11 mouse cellular contexts compared by ENCODE assay signal in genomic region chr3:84219166-84219710, GRCm38 (mm10). TPM values are rescaled to one million over a fixed set of nuclear protein-coding genes. Genes with fewer than 3 reads are reported as not detected.
DNase-seq lines count a peak whose midpoint lies in the region; ATAC-seq and TF ChIP-seq lines count a peak whose summit lies in the region.
"Had no signal": no experiment of that assay in that cellular context is flagged by ENCODE, and none has a peak within 500 bp of the region (broad histone marks: within the 10 kb centered on the region; RNA-seq: fewer than 3 reads in every experiment).

No protein-coding gene starts in this region.

- no peaks in the 10 kb centered on the region for H3K27me3 ChIP-seq in CH12.LX (replicated peaks)
- H3K27me3 ChIP-seq in forebrain, embryonic 15.5 days = no peaks in the 10 kb centered on the region
- H3K27me3 ChIP-seq in midbrain, embryonic 15.5 days (replicated peaks) = no peaks in the 10 kb centered on the region

- TF ChIP-seq POLR2A in CH12.LX (IDR thresholded peaks at IDR 0.05; ENCODE audit: low read depth, low read length) = 0 out of 2 replicates have a peak, but pooled peaks have one; percentile 34

- no peaks in the 10 kb centered on the region for H3K79me2 ChIP-seq in CH12.LX (replicated peaks; ENCODE audit: control insufficient read depth, extremely low read depth, insufficient read depth, poor library complexity, severe bottlenecking)

- H3K4me2 ChIP-seq in CH12.LX (ENCODE audit: insufficient read depth, low read depth, poor library complexity, severe bottlenecking) = peak overlapping the region; percentile 92
- H3K4me2 ChIP-seq in forebrain, embryonic 15.5 days (replicated peaks) = peak overlapping the region; percentile 62
- peak overlapping the region; percentile 69 for H3K4me2 ChIP-seq in midbrain, embryonic 15.5 days

- H3K4me1 ChIP-seq in CH12.LX (ENCODE audit: control insufficient read depth in 1 of 2, insufficient read depth in 2 of 2) = peaks cover 6 to 34% of the 10 kb centered on the region in 2 experiments
- H3K4me1 ChIP-seq in forebrain, embryonic 15.5 days = peaks cover 74% of the 10 kb centered on the region
- H3K4me1 ChIP-seq in midbrain, embryonic 15.5 days = peaks cover 62% of the 10 kb centered on the region

- TF ChIP-seq CTCF in CH12.LX (conservative IDR thresholded peaks at IDR 0.05 in 1 of 2, IDR thresholded peaks at IDR 0.05 in 1 of 2; ENCODE audit: low read depth in 2 of 2, low read length in 2 of 2) = peak in 1 of 2 experiments; percentile 50; a peak in 2 of 4 replicates

- no peak for ATAC-seq in forebrain, embryonic 15.5 days (replicated peaks)
- peak; percentile 27; the same call in 1 of the 2 replicates for ATAC-seq in midbrain, embryonic 15.5 days (replicated peaks)
- ATAC-seq in cerebellum, adult (ENCODE audit: insufficient number of reproducible peaks, low FRiP score, low TSS enrichment) = no peak

- H3K36me3 ChIP-seq in CH12.LX (replicated peaks in 1 of 2; ENCODE audit: control insufficient read depth in 1 of 2, insufficient read depth in 1 of 2, low read length in 1 of 2) = peaks cover 0 to 2% of the 10 kb centered on the region in 2 experiments
- no peaks in the 10 kb centered on the region for H3K36me3 ChIP-seq in forebrain, embryonic 15.5 days
- H3K36me3 ChIP-seq in midbrain, embryonic 15.5 days (replicated peaks) = no peaks in the 10 kb centered on the region

- peak overlapping the region; percentile 76 for H3K9ac ChIP-seq in CH12.LX (ENCODE audit: insufficient read depth, low read depth)
- H3K9ac ChIP-seq in forebrain, embryonic 15.5 days (replicated peaks) = peak overlapping the region; percentile 64
- H3K9ac ChIP-seq in midbrain, embryonic 15.5 days = peak overlapping the region; percentile 63

- TF ChIP-seq EP300 in CH12.LX (IDR thresholded peaks at IDR 0.05; ENCODE audit: low read length) = no peak

- 7% methylated on average over 2 of the region's 2 CpGs for WGBS in forebrain, embryonic 15.5 days
- 6% methylated on average over 2 of the region's 2 CpGs for WGBS in midbrain, embryonic 15.5 days

- H3K9me3 ChIP-seq in CH12.LX (replicated peaks; ENCODE audit: low read length) = no peaks in the 10 kb centered on the region
- H3K9me3 ChIP-seq in forebrain, embryonic 15.5 days = no peaks in the 10 kb centered on the region
- no peaks in the 10 kb centered on the region for H3K9me3 ChIP-seq in midbrain, embryonic 15.5 days

- dilution Hi-C loops in CH12.LX (cut with MboI; ENCODE audit: extremely low pct_ligation_motif_present, extremely low pct_unique_long_range_greater_than_20kb, low sequenced_read_pairs) = no loop called here

- in situ Hi-C loops in CH12.LX (cut with MboI; ENCODE audit: low pct_ligation_motif_present, low pct_unique_long_range_greater_than_20kb, low sequenced_read_pairs) = loop anchor here (5.0 kb wide), 1 partner anchor 37 kb away; no protein-coding TSS in a partner anchor

- peak overlapping the region in 2 of 3 experiments; percentile 47 to 60 for H3K4me3 ChIP-seq in CH12.LX (replicated peaks in 1 of 3; ENCODE audit: low read depth in 2 of 3, low read length in 2 of 3, poor library complexity in 1 of 3)
- H3K4me3 ChIP-seq in forebrain, embryonic 15.5 days = peak overlapping the region; percentile 49
- peak overlapping the region; percentile 55 for H3K4me3 ChIP-seq in midbrain, embryonic 15.5 days

- DNase-seq in embryo, embryonic 10 days (ENCODE audit: low spot score) = peak; percentile 35
- no peak for DNase-seq in embryo, embryonic 9.5 days (ENCODE audit: extremely low spot score)
- peak; percentile 81 for DNase-seq in CH12.LX (ENCODE audit: extremely low read depth)
- DNase-seq in adrenal gland, postnatal 4 days (ENCODE audit: low spot score in 2 of 2) = no peak
- no peak for DNase-seq in lung, postnatal 10 days
- DNase-seq: kidney, adult 11 months; lung, adult 18-20 months; thymus, postnatal 36 days had no signal

- H3K27ac ChIP-seq in CH12.LX (ENCODE audit: insufficient read depth, low read depth) = no peak overlapping the region; the same call in 1 of the 2 replicates
- H3K27ac ChIP-seq in forebrain, embryonic 15.5 days (replicated peaks) = peak overlapping the region; percentile 93
- H3K27ac ChIP-seq in midbrain, embryonic 15.5 days = peak overlapping the region; percentile 95

- TF ChIP-seq RAD21 in CH12.LX (IDR thresholded peaks at IDR 0.05; ENCODE audit: low read depth, low read length) = peak; percentile 8

TF ChIP-seq in CH12.LX, 34 proteins besides CTCF, POLR2A, EP300 and RAD21:
- 0 out of 2 replicates have a peak, but pooled peaks have one; percentile 3 for TF ChIP-seq MAZ (IDR thresholded peaks at IDR 0.05; ENCODE audit: low read depth, low read length)
- TF ChIP-seq MXI1 (IDR thresholded peaks at IDR 0.05; ENCODE audit: low read depth, low read length) = 0 out of 2 replicates have a peak, but pooled peaks have one; percentile 30
- no peak for TF ChIP-seq GABPA (IDR thresholded peaks at IDR 0.05; ENCODE audit: insufficient replicate concordance, low read depth, low read length)
- peak; percentile 70 for TF ChIP-seq BHLHE40 (IDR thresholded peaks at IDR 0.05; ENCODE audit: low read depth, low read length)
- TF ChIP-seq MAX (IDR thresholded peaks at IDR 0.05; ENCODE audit: low read length) = no peak
- TF ChIP-seq MEF2A (IDR thresholded peaks at IDR 0.05; ENCODE audit: borderline replicate concordance, low read depth, low read length) = no peak; the same call in 1 of the 2 replicates
- TF ChIP-seq USF2 (conservative IDR thresholded peaks at IDR 0.05; ENCODE audit: low read depth, low read length) = no peak
- TF ChIP-seq ETS1 (conservative IDR thresholded peaks at IDR 0.05; ENCODE audit: low read depth, low read length) = peak; percentile 69
- TF ChIP-seq ELF1 (IDR thresholded peaks at IDR 0.05; ENCODE audit: low read depth, low read length) = peak; percentile 39; the same call in 1 of the 2 replicates
- no peak for TF ChIP-seq UBTF (IDR thresholded peaks at IDR 0.05; ENCODE audit: low read depth, low read length)
- peak; percentile 57; the same call in 1 of the 2 replicates for TF ChIP-seq TBP (conservative IDR thresholded peaks at IDR 0.05; ENCODE audit: low read depth, low read length)
TF ChIP-seq in CH12.LX: peak in this region for 6.

RNA-seq across cellular contexts. Expression of gene Gm6525, which starts 45.3 kb away (rescaled TPM):
- total RNA-seq in CH12.LX (2012; rRNA removed) (0.17 and 0.21 TPM in 2 replicates), CH12.LX (2014; rRNA removed) (0.31 and 0.41 TPM in 2 replicates)
- polyA plus RNA-seq in CH12.LX (2012; ENCODE audit: insufficient read length, low read depth) = 0.34 and 0.71 TPM in 2 replicates
- polyA plus RNA-seq in forebrain, embryonic 15.5 days (2015; fragmentation: Nextera tagmentation; extraction: Ambion mirVana) = 3.3 and 4.2 TPM in 2 replicates
- polyA plus RNA-seq in midbrain, embryonic 15.5 days (2015; fragmentation: Nextera tagmentation; extraction: Ambion mirVana) = 2.0 and 2.5 TPM in 2 replicates
- total RNA-seq in adrenal gland, postnatal 4 days (2021) = not detected

Comparison
In these comparisons a context has a peak if more than half of its experiments do, and no peak if none do; other contexts are left out.
1. DNase-seq: peak in embryo, embryonic 10 days (single experiment) and CH12.LX (single experiment); none in embryo, embryonic 9.5 days (single experiment), adrenal gland, postnatal 4 days (0 of 2) and lung, postnatal 10 days (single experiment).
2. Peak in every context shown above with its lines, with median percentiles within 50 percentile points of each other: H3K4me2 ChIP-seq, H3K4me3 ChIP-seq and H3K9ac ChIP-seq.